ENCODE assay signal across 29 mouse cellular contexts in the genomic region with DNA sequence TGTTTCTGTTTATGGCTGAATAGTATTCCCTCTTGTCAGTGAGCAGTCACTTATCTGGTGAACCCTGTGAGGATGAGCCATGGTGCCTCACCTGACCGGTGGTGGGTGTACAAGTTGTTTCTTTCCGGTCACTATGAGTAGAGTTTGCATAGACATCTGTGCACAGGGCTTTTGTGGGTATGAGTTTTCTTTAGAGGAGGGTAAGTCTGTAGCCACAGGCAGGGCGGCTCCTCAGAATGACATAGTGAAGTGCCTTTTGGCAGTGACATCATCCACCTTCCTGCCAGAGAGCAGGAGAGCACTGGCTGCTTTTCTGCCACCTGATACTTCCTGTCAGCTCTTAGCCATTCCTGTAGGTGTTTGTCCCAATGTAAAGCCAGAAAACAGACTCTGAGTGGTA. TPM values are rescaled to one million over a fixed set of nuclear protein-coding genes. Genes with fewer than 3 reads are reported as not detected.
A peak's percentile ranks its signal among the peaks of the same experiment; 100 is the strongest.
DNase-seq lines count a peak whose midpoint lies in the region; ATAC-seq and TF ChIP-seq lines count a peak whose summit lies in the region.
"Had no signal": no experiment of that assay in that cellular context is flagged by ENCODE, and none has a peak within 500 bp of the region (broad histone marks: within the 10 kb centered on the region; RNA-seq: fewer than 3 reads in every experiment).

No protein-coding gene starts in this region.

- no peaks in the 10 kb centered on the region for H3K9me3 ChIP-seq in lung, embryonic 15.5 days
- H3K9me3 ChIP-seq in CH12.LX (replicated peaks; ENCODE audit: low read length), result no peaks in the 10 kb centered on the region
- no peaks in the 10 kb centered on the region for H3K9me3 ChIP-seq in stomach, postnatal 0 days (ENCODE audit: control insufficient read depth, low read length)
- H3K9me3 ChIP-seq: liver, embryonic 15.5 days; neural tube, embryonic 15.5 days had no signal

- 65% methylated on average over 3 of the region's 3 CpGs for WGBS in lung, embryonic 15.5 days
- 71% methylated on average over 3 of the region's 3 CpGs for WGBS in stomach, postnatal 0 days

- TF ChIP-seq EP300 in CH12.LX (IDR thresholded peaks at IDR 0.05; ENCODE audit: low read length), result no peak
- no peak for TF ChIP-seq EP300 in stomach, postnatal 0 days (optimal IDR thresholded peaks at IDR 0.05)

- no peak overlapping the region for H3K4me3 ChIP-seq in lung, embryonic 15.5 days
- H3K4me3 ChIP-seq in CH12.LX (replicated peaks in 1 of 3; ENCODE audit: low read depth in 2 of 3, low read length in 2 of 3, poor library complexity in 1 of 3), result no peak overlapping the region
- no peak overlapping the region for H3K4me3 ChIP-seq in stomach, postnatal 0 days (ENCODE audit: low read depth, low read length)
- H3K4me3 ChIP-seq: heart, embryonic 12.5 days; liver, embryonic 15.5 days; neural tube, embryonic 15.5 days had no signal

- in situ Hi-C loops in CH12.LX (cut with MboI; ENCODE audit: low pct_ligation_motif_present, low pct_unique_long_range_greater_than_20kb, low sequenced_read_pairs), result no loop called here

- no peak overlapping the region for H3K9ac ChIP-seq in lung, embryonic 15.5 days
- no peak overlapping the region for H3K9ac ChIP-seq in CH12.LX (ENCODE audit: insufficient read depth, low read depth)
- no peak overlapping the region for H3K9ac ChIP-seq in stomach, postnatal 0 days (ENCODE audit: low read length)
- H3K9ac ChIP-seq: heart, embryonic 12.5 days; liver, embryonic 15.5 days; neural tube, embryonic 15.5 days had no signal

- no peaks in the 10 kb centered on the region for H3K79me2 ChIP-seq in CH12.LX (replicated peaks; ENCODE audit: control insufficient read depth, extremely low read depth, insufficient read depth, poor library complexity, severe bottlenecking)

- no peak overlapping the region for H3K4me2 ChIP-seq in lung, embryonic 15.5 days
- H3K4me2 ChIP-seq in CH12.LX (ENCODE audit: insufficient read depth, low read depth, poor library complexity, severe bottlenecking), result no peak overlapping the region
- no peak overlapping the region for H3K4me2 ChIP-seq in stomach, postnatal 0 days (replicated peaks; ENCODE audit: low read depth)
- H3K4me2 ChIP-seq: heart, embryonic 12.5 days; liver, embryonic 15.5 days; neural tube, embryonic 15.5 days had no signal

- H3K27me3 ChIP-seq in lung, embryonic 15.5 days, result no peaks in the 10 kb centered on the region
- H3K27me3 ChIP-seq in CH12.LX (replicated peaks), result peaks cover 11% of the 10 kb centered on the region
- H3K27me3 ChIP-seq in stomach, postnatal 0 days (ENCODE audit: control insufficient read depth, insufficient read depth, low read length), result no peaks in the 10 kb centered on the region
- H3K27me3 ChIP-seq: heart, embryonic 12.5 days; liver, embryonic 15.5 days; neural tube, embryonic 15.5 days had no signal

- ATAC-seq in lung, embryonic 15.5 days (ENCODE audit: borderline replicate concordance, extremely low read depth, low FRiP score, low TSS enrichment), result no peak
- ATAC-seq in stomach, postnatal 0 days (ENCODE audit: low FRiP score, low TSS enrichment), result 0 out of 2 replicates have a peak, but pooled peaks have one; percentile 39
- ATAC-seq: forebrain, embryonic 14.5 days had no signal

- DNase-seq in lung, postnatal 25 days (ENCODE audit: low spot score), result no peak
- DNase-seq in 416B (ENCODE audit: low read depth), result peak; percentile 55
- peak; percentile 43 for DNase-seq in CH12.LX (ENCODE audit: extremely low read depth)
- DNase-seq in stomach, postnatal 0 days (ENCODE audit: low spot score), result no peak
- no peak for DNase-seq in right cerebral cortex, adult 18-20 months
- no peak for DNase-seq in adrenal gland, postnatal 10 days
- DNase-seq: adrenal gland, postnatal 14 days; cerebellum, adult 9-10 months; gastrocnemius, postnatal 25 days; heart, postnatal 10 days; kidney, adult 2 months; left cerebral cortex, postnatal 4 days; liver; thymus, adult 2 months had no signal

- TF ChIP-seq CTCF in CH12.LX (conservative IDR thresholded peaks at IDR 0.05 in 1 of 2, IDR thresholded peaks at IDR 0.05 in 1 of 2; ENCODE audit: low read depth in 2 of 2, low read length in 2 of 2), result no peak
- no peak for TF ChIP-seq CTCF in stomach, postnatal 0 days (IDR thresholded peaks at IDR 0.05; ENCODE audit: low read depth)

- H3K27ac ChIP-seq in lung, embryonic 15.5 days, result peak overlapping the region; percentile 91
- no peak overlapping the region for H3K27ac ChIP-seq in CH12.LX (ENCODE audit: insufficient read depth, low read depth)
- no peak overlapping the region for H3K27ac ChIP-seq in stomach, postnatal 0 days (replicated peaks)
- H3K27ac ChIP-seq: kidney, postnatal 0 days; liver, embryonic 15.5 days; macrophage; neural tube, embryonic 15.5 days had no signal

- no peak for TF ChIP-seq RAD21 in CH12.LX (IDR thresholded peaks at IDR 0.05; ENCODE audit: low read depth, low read length)

- H3K4me1 ChIP-seq in lung, embryonic 15.5 days, result peaks cover 55% of the 10 kb centered on the region
- peaks cover 9 to 46% of the 10 kb centered on the region in 2 experiments for H3K4me1 ChIP-seq in CH12.LX (ENCODE audit: control insufficient read depth in 1 of 2, insufficient read depth in 2 of 2)
- H3K4me1 ChIP-seq in stomach, postnatal 0 days (replicated peaks; ENCODE audit: control insufficient read depth, insufficient read depth), result no peaks in the 10 kb centered on the region
- H3K4me1 ChIP-seq: neural tube, embryonic 15.5 days had no signal

- TF ChIP-seq POLR2A in CH12.LX (IDR thresholded peaks at IDR 0.05; ENCODE audit: low read depth, low read length), result no peak

- dilution Hi-C loops in CH12.LX (cut with MboI; ENCODE audit: extremely low pct_ligation_motif_present, extremely low pct_unique_long_range_greater_than_20kb, low sequenced_read_pairs), result no loop called here

- no peaks in the 10 kb centered on the region for H3K36me3 ChIP-seq in lung, embryonic 15.5 days
- no peaks in the 10 kb centered on the region for H3K36me3 ChIP-seq in CH12.LX (replicated peaks in 1 of 2; ENCODE audit: control insufficient read depth in 1 of 2, insufficient read depth in 1 of 2, low read length in 1 of 2)
- H3K36me3 ChIP-seq in stomach, postnatal 0 days (ENCODE audit: control insufficient read depth, insufficient read depth, low read length), result no peaks in the 10 kb centered on the region
- H3K36me3 ChIP-seq: heart, embryonic 12.5 days; liver, embryonic 15.5 days; neural tube, embryonic 15.5 days had no signal

TF ChIP-seq in CH12.LX, 34 proteins besides CTCF, POLR2A, EP300 and RAD21 (continues in another document):
- TF ChIP-seq MXI1 (IDR thresholded peaks at IDR 0.05; ENCODE audit: low read depth, low read length) (no peak), SMC3 (IDR thresholded peaks at IDR 0.05; ENCODE audit: low read depth, low read length) (no peak), JUND (conservative IDR thresholded peaks at IDR 0.05; ENCODE audit: low read depth, low read length) (no peak), RCOR1 (conservative IDR thresholded peaks at IDR 0.05; ENCODE audit: low read depth, low read length) (no peak), MYC (IDR thresholded peaks at IDR 0.05; ENCODE audit: low read depth, low read length) (no peak), MAZ (IDR thresholded peaks at IDR 0.05; ENCODE audit: low read depth, low read length) (no peak), MEF2A (IDR thresholded peaks at IDR 0.05; ENCODE audit: borderline replicate concordance, low read depth, low read length) (peak; percentile 79; the same call in 1 of the 2 replicates), HCFC1 (IDR thresholded peaks at IDR 0.05; ENCODE audit: low read depth, low read length) (no peak), USF2 (conservative IDR thresholded peaks at IDR 0.05; ENCODE audit: low read depth, low read length) (no peak), IRF4 (IDR thresholded peaks at IDR 0.05; ENCODE audit: low read depth, low read length) (no peak), ZKSCAN1 (IDR thresholded peaks at IDR 0.05; ENCODE audit: borderline replicate concordance, low read depth, low read length) (no peak), TCF12 (IDR thresholded peaks at IDR 0.05; ENCODE audit: low read depth, low read length) (no peak), CHD1 (IDR thresholded peaks at IDR 0.05; ENCODE audit: low read depth, low read length) (no peak), CHD2 (IDR thresholded peaks at IDR 0.05; ENCODE audit: low read length) (no peak), ETS1 (conservative IDR thresholded peaks at IDR 0.05; ENCODE audit: low read depth, low read length) (peak; percentile 33; the same call in 1 of the 2 replicates), BHLHE40 (IDR thresholded peaks at IDR 0.05; ENCODE audit: low read depth, low read length) (peak; percentile 69), ELF1 (IDR thresholded peaks at IDR 0.05; ENCODE audit: low read depth, low read length) (no peak)

RNA-seq across cellular contexts. Expression of a gene that starts 15.8 kb away (rescaled TPM):
- 2.3 and 3.1 TPM in 2 replicates for polyA plus RNA-seq in lung, embryonic 15.5 days (2015; fragmentation: Nextera tagmentation; extraction: Ambion mirVana)
- total RNA-seq in CH12.LX (2012; rRNA removed) (not detected in 2 replicates), CH12.LX (2014; rRNA removed) (not detected in 2 replicates)
- not detected in 2 replicates for polyA plus RNA-seq in CH12.LX (2012; ENCODE audit: insufficient read length, low read depth)
- polyA plus RNA-seq in stomach, postnatal 0 days (2015; fragmentation: Nextera tagmentation; extraction: Ambion mirVana), result 1.2 and 1.8 TPM in 2 replicates
- not detected for total RNA-seq in adrenal gland, postnatal 10 days (2021)
- total RNA-seq: adrenal gland, postnatal 14 days; gastrocnemius, postnatal 25 days; heart, adult 18-20 months; heart, postnatal 10 days; layer of hippocampus, postnatal 10 days; left cerebral cortex, adult 8-10 months; left cerebral cortex, postnatal 4 days; MEL; midbrain, postnatal 0 days had no signal
- polyA plus RNA-seq: forebrain, embryonic 14.5 days; heart, embryonic 12.5 days; hindbrain, embryonic 11.5 days; liver, embryonic 15.5 days; macrophage; midbrain, postnatal 0 days; neural tube, embryonic 15.5 days had no signal

RNA-seq across cellular contexts. Expression of a gene that starts 29.0 kb away (rescaled TPM):
- polyA plus RNA-seq in lung, embryonic 15.5 days (2015; fragmentation: Nextera tagmentation; extraction: Ambion mirVana), result 26.2 and 27.8 TPM in 2 replicates
- total RNA-seq in CH12.LX (2012; rRNA removed) (not detected in 2 replicates), CH12.LX (2014; rRNA removed) (not detected in 2 replicates)
- polyA plus RNA-seq in CH12.LX (2012; ENCODE audit: insufficient read length, low read depth), result not detected in 2 replicates
- 5.9 and 6.6 TPM in 2 replicates for polyA plus RNA-seq in stomach, postnatal 0 days (2015; fragmentation: Nextera tagmentation; extraction: Ambion mirVana)
- total RNA-seq in adrenal gland, postnatal 10 days (2021), result under 1 TPM; 0.27 to 0.36 TPM
- total RNA-seq: gastrocnemius, postnatal 25 days; layer of hippocampus, postnatal 10 days; left cerebral cortex, adult 8-10 months; left cerebral cortex, postnatal 4 days; MEL; midbrain, postnatal 0 days had no signal
- polyA plus RNA-seq: embryonic facial prominence, embryonic 14.5 days; forebrain, embryonic 14.5 days; frontal cortex, adult 2 months; hindbrain, embryonic 11.5 days; macrophage; midbrain, postnatal 0 days had no signal

RNA-seq across cellular contexts. Expression of a gene that starts 32.2 kb away (rescaled TPM):
- polyA plus RNA-seq in lung, embryonic 15.5 days (2015; fragmentation: Nextera tagmentation; extraction: Ambion mirVana), result 14.1 and 16.5 TPM in 2 replicates
- total RNA-seq in CH12.LX (2012; rRNA removed), result 16.9 and 17.2 TPM in 2 replicates
- 13.0 and 13.3 TPM in 2 replicates for total RNA-seq in CH12.LX (2014; rRNA removed)
- polyA plus RNA-seq in CH12.LX (2012; ENCODE audit: insufficient read length, low read depth), result 24.5 and 29.9 TPM in 2 replicates
- polyA plus RNA-seq in stomach, postnatal 0 days (2015; fragmentation: Nextera tagmentation; extraction: Ambion mirVana), result 7.5 and 8.5 TPM in 2 replicates
- total RNA-seq in adrenal gland, postnatal 10 days (2021), result 10 to 100 TPM; 17.3 to 19.8 TPM

RNA-seq across cellular contexts. Expression of a gene that starts 48.3 kb away (rescaled TPM):
- polyA plus RNA-seq in lung, embryonic 15.5 days (2015; fragmentation: Nextera tagmentation; extraction: Ambion mirVana), result 477 and 524 TPM in 2 replicates
- total RNA-seq in CH12.LX (2012; rRNA removed) (3,654 and 3,770 TPM in 2 replicates), CH12.LX (2014; rRNA removed) (1,686 and 1,748 TPM in 2 replicates)
- 705 and 1,020 TPM in 2 replicates for polyA plus RNA-seq in CH12.LX (2012; ENCODE audit: insufficient read length, low read depth)
- 604 and 680 TPM in 2 replicates for polyA plus RNA-seq in stomach, postnatal 0 days (2015; fragmentation: Nextera tagmentation; extraction: Ambion mirVana)
- total RNA-seq in adrenal gland, postnatal 10 days (2021), result 100 to 1,000 TPM; 772 to 787 TPM

Comparison
In these comparisons a context has a peak if more than half of its experiments do, and no peak if none do; other contexts are left out.
1. DNase-seq: peak in 416B (single experiment) and CH12.LX (single experiment); none in lung, postnatal 25 days (single experiment), stomach, postnatal 0 days (single experiment), right cerebral cortex, adult 18-20 months (single experiment) and adrenal gland, postnatal 10 days (single experiment).